Mouse (Mus musculus) cerebellum, adult 8-10 months (tissue): ENCODE measurements around the gene Opn3.

Source experiments
- DNase-seq: peaks from one replicate; pipeline ENCODE4 v3.0.0; 2022

Gene Opn3

GRCm38 (mm10) chr1:175648615-175649014, 44.0 kb downstream of the Opn3 start:
- no peak for DNase-seq

- no peak for DNase-seq
Observed at GRCm38 (mm10) chr1:175646952-175647351, 45.6 kb downstream of the Opn3 start.

GRCm38 (mm10) chr1:175643496-175644265, 48.9 kb downstream of the Opn3 start:
- no peak for DNase-seq

GRCm38 (mm10) chr1:175640435-175641150, 52.0 kb downstream of the Opn3 start:
- no peak for DNase-seq

GRCm38 (mm10) chr1:175639072-175639471, 53.5 kb downstream of the Opn3 start:
- DNase-seq: no peak

- no peak for DNase-seq
Observed at GRCm38 (mm10) chr1:175637677-175638076, 54.9 kb downstream of the Opn3 start.

- no peak for DNase-seq
Observed at GRCm38 (mm10) chr1:175632470-175632869, 60.1 kb downstream of the Opn3 start.

GRCm38 (mm10) chr1:175631721-175632221, 60.8 kb downstream of the Opn3 start:
- no peak for DNase-seq

- no peak for DNase-seq
Observed at GRCm38 (mm10) chr1:175631080-175631479, 61.5 kb downstream of the Opn3 start.

- DNase-seq: no peak
Observed at GRCm38 (mm10) chr1:175630345-175630744, 62.2 kb downstream of the Opn3 start.

GRCm38 (mm10) chr1:175629248-175629647, 63.3 kb downstream of the Opn3 start:
- no peak for DNase-seq

- no peak for DNase-seq
Observed at GRCm38 (mm10) chr1:175625990-175626692, 66.4 kb downstream of the Opn3 start.

- peak; percentile 92 for DNase-seq
Observed at GRCm38 (mm10) chr1:175625257-175625879, 67.2 kb downstream of the Opn3 start, which contains the start of gene Fh1. Gene Fh1, minus strand, starts transcription at chr1:175625635.

- no peak for DNase-seq
Observed at GRCm38 (mm10) chr1:175623656-175624055, 68.9 kb downstream of the Opn3 start.

- no peak for DNase-seq
Observed at GRCm38 (mm10) chr1:175619814-175620431, 72.7 kb downstream of the Opn3 start, which contains the start of gene Kmo. Gene Kmo, plus strand, starts transcription at chr1:175620381.

- DNase-seq: no peak
Observed at GRCm38 (mm10) chr1:175614992-175615391, 77.6 kb downstream of the Opn3 start.
